Mouse (Mus musculus): ENCODE measurements at regions not wholly inside any gene's neighbourhood (a gene's known extent, or its start where the extent isn't known, plus 50 kb on each side); places are given as distances from the start of the nearest gene placed in this dataset.

DNA sequence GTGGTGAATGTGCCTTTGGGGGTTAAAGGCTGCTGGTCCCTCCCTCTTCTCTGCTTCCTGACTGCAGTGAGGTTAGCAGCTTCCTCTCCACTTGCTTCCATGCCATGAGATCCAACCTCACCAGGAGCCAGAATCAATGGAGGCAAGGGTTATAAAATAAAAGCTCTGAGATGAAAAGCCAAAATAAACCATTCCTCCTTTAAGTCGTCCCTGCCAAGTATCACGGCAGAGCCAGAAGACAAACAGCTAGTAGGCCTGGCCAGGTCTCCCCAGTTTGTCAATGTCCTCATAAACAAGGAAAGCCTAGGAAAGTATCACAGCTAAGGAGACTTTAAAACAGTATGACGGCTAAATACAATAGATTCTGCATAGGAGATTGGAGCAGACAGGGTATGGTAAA lies 401.5 kb upstream of the Rgma start:
- no peaks in the 10 kb centered on the region for H3K36me3 ChIP-seq (ENCODE audit: control insufficient read depth, insufficient read depth)
- H3K27me3 ChIP-seq (ENCODE audit: control insufficient read depth, insufficient read depth, insufficient read length): no peaks in the 10 kb centered on the region
- no peak for TF ChIP-seq FOSL1 (IDR thresholded peaks at IDR 0.05; ENCODE audit: insufficient read depth, low read length, poor library complexity, severe bottlenecking)
- TF ChIP-seq USF1 (IDR thresholded peaks at IDR 0.05; ENCODE audit: low read depth): no peak
- no peak for TF ChIP-seq MAX (IDR thresholded peaks at IDR 0.05)
- no peak for TF ChIP-seq CTCF (IDR thresholded peaks at IDR 0.05; ENCODE audit: control insufficient read depth, insufficient read depth, insufficient read length)
- no peak for TF ChIP-seq MYOD1 (IDR thresholded peaks at IDR 0.05; ENCODE audit: control insufficient read depth, insufficient read length, low read depth)
- no peak for TF ChIP-seq MYOG (IDR thresholded peaks at IDR 0.05; ENCODE audit: control insufficient read depth, extremely low read depth, insufficient read length)
- no peak for TF ChIP-seq CEBPB (IDR thresholded peaks at IDR 0.05; ENCODE audit: low read depth)
- no peaks in the 10 kb centered on the region for H3K79me3 ChIP-seq (ENCODE audit: low read depth)
- H3ac ChIP-seq (ENCODE audit: control insufficient read depth, insufficient read length, low read depth): no peak overlapping the region
- H3K4me3 ChIP-seq (ENCODE audit: insufficient read depth, poor library complexity, severe bottlenecking): no peak overlapping the region
- H3K79me2 ChIP-seq (ENCODE audit: control insufficient read depth, insufficient read depth): no peaks in the 10 kb centered on the region

DNA sequence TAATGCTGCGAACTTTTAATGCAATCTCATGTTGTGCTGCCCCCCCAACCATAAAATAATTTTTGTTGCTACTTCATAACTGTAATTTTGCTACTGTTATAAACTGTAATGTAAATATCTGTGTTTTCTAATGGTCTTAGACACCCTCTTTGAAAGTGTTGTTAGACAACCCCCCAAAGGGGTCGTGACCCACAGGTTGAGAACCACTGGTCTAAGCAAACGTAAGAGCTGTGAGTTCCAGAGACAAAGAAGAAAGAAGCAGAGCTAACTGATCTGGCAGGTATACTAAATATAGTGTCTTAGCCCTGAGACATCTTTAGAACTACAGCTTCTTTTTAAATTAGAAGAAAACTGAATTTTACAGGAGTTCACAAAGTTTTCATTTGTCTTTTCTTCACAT lies 400.9 kb upstream of the Rgma start:
- no peaks in the 10 kb centered on the region for H3K27me3 ChIP-seq (ENCODE audit: control insufficient read depth, insufficient read depth, insufficient read length)
- no peak overlapping the region for H3ac ChIP-seq (ENCODE audit: control insufficient read depth, insufficient read length, low read depth)
- H3K36me3 ChIP-seq (ENCODE audit: control insufficient read depth, insufficient read depth): no peaks in the 10 kb centered on the region
- no peaks in the 10 kb centered on the region for H3K79me3 ChIP-seq (ENCODE audit: low read depth)
- no peak overlapping the region for H3K4me3 ChIP-seq (ENCODE audit: insufficient read depth, poor library complexity, severe bottlenecking)
- TF ChIP-seq MYOD1 (IDR thresholded peaks at IDR 0.05; ENCODE audit: control insufficient read depth, insufficient read length, low read depth) (no peak), MYOG (IDR thresholded peaks at IDR 0.05; ENCODE audit: control insufficient read depth, extremely low read depth, insufficient read length) (no peak), USF1 (IDR thresholded peaks at IDR 0.05; ENCODE audit: low read depth) (no peak), FOSL1 (IDR thresholded peaks at IDR 0.05; ENCODE audit: insufficient read depth, low read length, poor library complexity, severe bottlenecking) (no peak), CTCF (IDR thresholded peaks at IDR 0.05; ENCODE audit: control insufficient read depth, insufficient read depth, insufficient read length) (no peak), MAX (IDR thresholded peaks at IDR 0.05) (no peak), CEBPB (IDR thresholded peaks at IDR 0.05; ENCODE audit: low read depth) (no peak)
- H3K79me2 ChIP-seq (ENCODE audit: control insufficient read depth, insufficient read depth): no peaks in the 10 kb centered on the region

GRCm38 (mm10) chr7:72990559-72991429 lies 384.5 kb upstream of the Rgma start:
- Histone ChIP-seq H3K79me3 (ENCODE audit: low read depth) (no peaks in the 10 kb centered on the region), H3K79me2 (ENCODE audit: control insufficient read depth, insufficient read depth) (no peaks in the 10 kb centered on the region), H3K27me3 (ENCODE audit: control insufficient read depth, insufficient read depth, insufficient read length) (no peaks in the 10 kb centered on the region), H3K4me3 (ENCODE audit: insufficient read depth, poor library complexity, severe bottlenecking) (no peak overlapping the region), H3K36me3 (ENCODE audit: control insufficient read depth, insufficient read depth) (no peaks in the 10 kb centered on the region), H3ac (ENCODE audit: control insufficient read depth, insufficient read length, low read depth) (no peak overlapping the region)
- no peak for TF ChIP-seq MYOG (IDR thresholded peaks at IDR 0.05; ENCODE audit: control insufficient read depth, extremely low read depth, insufficient read length)
- TF ChIP-seq MYOD1 (IDR thresholded peaks at IDR 0.05; ENCODE audit: control insufficient read depth, insufficient read length, low read depth): no peak
- no peak for TF ChIP-seq CEBPB (IDR thresholded peaks at IDR 0.05; ENCODE audit: low read depth)
- no peak for TF ChIP-seq USF1 (IDR thresholded peaks at IDR 0.05; ENCODE audit: low read depth)
- no peak for TF ChIP-seq MAX (IDR thresholded peaks at IDR 0.05)
- TF ChIP-seq FOSL1 (IDR thresholded peaks at IDR 0.05; ENCODE audit: insufficient read depth, low read length, poor library complexity, severe bottlenecking): no peak
- no peak for TF ChIP-seq CTCF (IDR thresholded peaks at IDR 0.05; ENCODE audit: control insufficient read depth, insufficient read depth, insufficient read length)

DNA sequence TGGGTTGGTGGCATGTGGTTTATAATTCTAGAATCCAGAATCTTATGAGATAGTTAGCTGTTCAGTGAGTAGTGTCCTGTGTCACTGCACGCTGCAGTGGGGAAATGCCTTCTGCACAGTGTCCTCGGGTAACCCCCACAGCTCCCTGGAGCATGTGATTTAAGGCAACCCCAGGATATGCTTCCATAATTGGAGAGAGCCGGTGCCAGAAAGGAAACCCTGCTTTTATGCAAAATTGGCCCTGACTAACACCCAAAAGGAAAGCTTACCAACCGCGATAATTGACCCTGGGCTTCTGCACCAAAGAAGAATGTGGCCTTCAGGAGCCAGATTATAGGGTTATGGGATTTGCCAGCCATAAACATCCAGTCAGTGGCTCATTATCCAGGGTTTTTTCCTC lies 376.9 kb upstream of the Rgma start:
- H3K79me3 ChIP-seq (ENCODE audit: low read depth): no peaks in the 10 kb centered on the region
- H3K79me2 ChIP-seq (ENCODE audit: control insufficient read depth, insufficient read depth): no peaks in the 10 kb centered on the region
- no peak overlapping the region for H3K4me3 ChIP-seq (ENCODE audit: insufficient read depth, poor library complexity, severe bottlenecking)
- H3K36me3 ChIP-seq (ENCODE audit: control insufficient read depth, insufficient read depth): no peaks in the 10 kb centered on the region
- H3K27me3 ChIP-seq (ENCODE audit: control insufficient read depth, insufficient read depth, insufficient read length): no peaks in the 10 kb centered on the region
- no peak overlapping the region for H3ac ChIP-seq (ENCODE audit: control insufficient read depth, insufficient read length, low read depth)
- TF ChIP-seq USF1 (IDR thresholded peaks at IDR 0.05; ENCODE audit: low read depth) (no peak), CTCF (IDR thresholded peaks at IDR 0.05; ENCODE audit: control insufficient read depth, insufficient read depth, insufficient read length) (no peak)

GRCm38 (mm10) chr7:73019151-73019550 lies 356.2 kb upstream of the Rgma start:
- Histone ChIP-seq H3K27me3 (ENCODE audit: control insufficient read depth, insufficient read depth, insufficient read length) (no peaks in the 10 kb centered on the region), H3K79me2 (ENCODE audit: control insufficient read depth, insufficient read depth) (no peaks in the 10 kb centered on the region), H3K4me3 (ENCODE audit: insufficient read depth, poor library complexity, severe bottlenecking) (no peak overlapping the region), H3K79me3 (ENCODE audit: low read depth) (no peaks in the 10 kb centered on the region), H3K36me3 (ENCODE audit: control insufficient read depth, insufficient read depth) (no peaks in the 10 kb centered on the region), H3ac (ENCODE audit: control insufficient read depth, insufficient read length, low read depth) (no peak overlapping the region)
- TF ChIP-seq MAX (IDR thresholded peaks at IDR 0.05) (no peak), CTCF (IDR thresholded peaks at IDR 0.05; ENCODE audit: control insufficient read depth, insufficient read depth, insufficient read length) (no peak), MYOD1 (IDR thresholded peaks at IDR 0.05; ENCODE audit: control insufficient read depth, insufficient read length, low read depth) (no peak), CEBPB (IDR thresholded peaks at IDR 0.05; ENCODE audit: low read depth) (no peak), USF1 (IDR thresholded peaks at IDR 0.05; ENCODE audit: low read depth) (no peak), FOSL1 (IDR thresholded peaks at IDR 0.05; ENCODE audit: insufficient read depth, low read length, poor library complexity, severe bottlenecking) (no peak), MYOG (IDR thresholded peaks at IDR 0.05; ENCODE audit: control insufficient read depth, extremely low read depth, insufficient read length) (no peak)
